In the genomic region with DNA sequence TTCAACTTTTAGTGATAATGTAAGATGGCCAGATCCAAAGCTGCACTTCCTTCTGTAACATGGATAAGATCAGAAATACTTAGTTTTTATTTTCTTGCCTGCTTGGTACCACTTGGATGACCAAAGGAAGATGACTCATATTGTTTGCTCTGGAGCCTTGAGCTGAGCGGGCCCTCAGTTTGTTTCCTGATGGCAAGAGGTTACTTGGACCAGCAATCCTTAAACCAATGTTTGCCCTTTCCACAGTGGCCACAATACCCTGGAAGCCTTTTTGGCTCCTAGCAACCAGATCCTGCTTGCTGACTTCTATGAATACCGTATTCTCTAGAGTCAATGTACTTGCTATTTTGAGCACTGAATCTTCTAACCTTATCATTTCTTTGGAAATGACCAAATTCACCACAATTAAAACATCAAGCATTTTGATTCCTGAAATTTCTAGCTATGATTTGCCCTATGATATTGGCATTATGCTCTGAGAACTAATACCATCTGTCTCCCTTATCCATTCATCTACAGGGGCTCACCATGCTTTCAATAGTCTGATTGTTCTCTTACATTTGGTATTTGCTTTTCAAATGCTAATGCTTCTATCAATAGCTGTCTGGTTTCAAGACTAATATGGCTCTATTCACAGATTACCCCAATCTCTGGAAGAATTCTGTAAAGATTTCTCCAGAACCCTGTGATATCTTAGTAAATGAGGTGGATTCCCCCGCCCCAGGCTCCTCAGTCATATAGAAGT, we compare ENCODE assay signal across 23 mouse cellular contexts. TPM values are rescaled to one million over a fixed set of nuclear protein-coding genes. Genes with fewer than 3 reads are reported as not detected.
DNase-seq lines count a peak whose midpoint lies in the region; ATAC-seq and TF ChIP-seq lines count a peak whose summit lies in the region.
"Had no signal": no experiment of that assay in that cellular context is flagged by ENCODE, and none has a peak within 500 bp of the region (broad histone marks: within the 10 kb centered on the region; RNA-seq: fewer than 3 reads in every experiment).

No protein-coding gene starts in this region.

- no peak overlapping the region for H3K9ac ChIP-seq in forebrain, embryonic 13.5 days
- H3K9ac ChIP-seq in midbrain, embryonic 13.5 days (replicated peaks), result no peak overlapping the region
- no peak overlapping the region for H3K9ac ChIP-seq in heart, adult 2 months (ENCODE audit: low read depth, low read length)
- H3K9ac ChIP-seq: heart, embryonic 15.5 days; liver, embryonic 12.5 days; stomach, embryonic 15.5 days had no signal

- H3K4me3 ChIP-seq in forebrain, embryonic 10.5 days, result no peak overlapping the region
- no peak overlapping the region for H3K4me3 ChIP-seq in forebrain, embryonic 13.5 days
- H3K4me3 ChIP-seq in midbrain, embryonic 13.5 days (replicated peaks), result no peak overlapping the region
- H3K4me3 ChIP-seq in heart, adult 2 months, result no peak overlapping the region
- H3K4me3 ChIP-seq: heart, embryonic 15.5 days; liver, embryonic 12.5 days; myocyte; stomach, embryonic 15.5 days had no signal

- no peak for TF ChIP-seq EP300 in heart, adult 2 months (IDR thresholded peaks at IDR 0.05; ENCODE audit: insufficient read depth, low read depth, low read length)

- H3K4me2 ChIP-seq in forebrain, embryonic 13.5 days, result no peak overlapping the region
- no peak overlapping the region for H3K4me2 ChIP-seq in midbrain, embryonic 13.5 days (replicated peaks)
- H3K4me2 ChIP-seq: heart, embryonic 15.5 days; liver, embryonic 12.5 days; stomach, embryonic 15.5 days had no signal

- no peak for TF ChIP-seq POLR2A in heart, adult 2 months (IDR thresholded peaks at IDR 0.05; ENCODE audit: insufficient read depth, low read depth, low read length)

- H3K9me3 ChIP-seq in forebrain, embryonic 10.5 days, result no peaks in the 10 kb centered on the region
- H3K9me3 ChIP-seq in forebrain, embryonic 13.5 days (replicated peaks), result no peaks in the 10 kb centered on the region
- no peaks in the 10 kb centered on the region for H3K9me3 ChIP-seq in midbrain, embryonic 13.5 days
- H3K9me3 ChIP-seq: heart, embryonic 15.5 days; liver, embryonic 12.5 days; stomach, embryonic 15.5 days had no signal

- no peaks in the 10 kb centered on the region for H3K79me2 ChIP-seq in heart, adult 2 months (replicated peaks; ENCODE audit: control insufficient read depth, insufficient read depth, low read length)

- H3K4me1 ChIP-seq in forebrain, embryonic 10.5 days, result peaks cover 20% of the 10 kb centered on the region
- peaks cover 13% of the 10 kb centered on the region for H3K4me1 ChIP-seq in forebrain, embryonic 13.5 days
- H3K4me1 ChIP-seq in midbrain, embryonic 13.5 days (replicated peaks), result peaks cover 10% of the 10 kb centered on the region
- H3K4me1 ChIP-seq in heart, adult 2 months (ENCODE audit: control insufficient read depth, insufficient read depth, low read length), result no peaks in the 10 kb centered on the region
- H3K4me1 ChIP-seq: heart, embryonic 15.5 days; liver, embryonic 12.5 days; stomach, embryonic 15.5 days had no signal

- no peak for ATAC-seq in forebrain, embryonic 13.5 days
- ATAC-seq in midbrain, embryonic 13.5 days, result 0 out of 2 replicates have a peak, but pooled peaks have one; percentile 44
- ATAC-seq: inflammation-experienced regulatory T-cells, adult 6 months; liver, embryonic 12.5 days; Patski had no signal

- no peaks in the 10 kb centered on the region for H3K36me3 ChIP-seq in forebrain, embryonic 10.5 days (replicated peaks)
- no peaks in the 10 kb centered on the region for H3K36me3 ChIP-seq in forebrain, embryonic 13.5 days (ENCODE audit: poor library complexity, severe bottlenecking)
- no peaks in the 10 kb centered on the region for H3K36me3 ChIP-seq in midbrain, embryonic 13.5 days
- no peaks in the 10 kb centered on the region for H3K36me3 ChIP-seq in heart, adult 2 months (ENCODE audit: control insufficient read depth, insufficient read depth, low read length)
- H3K36me3 ChIP-seq: heart, embryonic 15.5 days; liver, embryonic 12.5 days; stomach, embryonic 15.5 days had no signal

- TF ChIP-seq CTCF in heart, adult 2 months (IDR thresholded peaks at IDR 0.05), result no peak

- intact Hi-C loops in heart, adult 2 months (cut with DNase I), result no loop called here

- peak overlapping the region; percentile 25; the same call in 1 of the 2 replicates for H3K27ac ChIP-seq in forebrain, embryonic 10.5 days
- H3K27ac ChIP-seq in forebrain, embryonic 13.5 days, result no peak overlapping the region
- H3K27ac ChIP-seq in midbrain, embryonic 13.5 days, result no peak overlapping the region
- H3K27ac ChIP-seq in heart, adult 2 months, result no peak overlapping the region
- H3K27ac ChIP-seq: heart, embryonic 15.5 days; liver, embryonic 12.5 days; stomach, embryonic 15.5 days had no signal

- WGBS in forebrain, embryonic 10.5 days, result 83% methylated on average over 3 of the region's 3 CpGs
- WGBS in forebrain, embryonic 13.5 days, result 37% methylated on average over 3 of the region's 3 CpGs
- WGBS in midbrain, embryonic 13.5 days, result 25% methylated on average over 3 of the region's 3 CpGs
- 59% methylated on average over 3 of the region's 3 CpGs for WGBS in heart, adult 2 months

- no peaks in the 10 kb centered on the region for H3K27me3 ChIP-seq in forebrain, embryonic 10.5 days (ENCODE audit: poor library complexity, severe bottlenecking)
- no peaks in the 10 kb centered on the region for H3K27me3 ChIP-seq in forebrain, embryonic 13.5 days
- H3K27me3 ChIP-seq in midbrain, embryonic 13.5 days, result peaks cover 4% of the 10 kb centered on the region; the same call in 1 of the 2 replicates
- H3K27me3 ChIP-seq in heart, adult 2 months (ENCODE audit: control insufficient read depth, insufficient read depth, low read length), result no peaks in the 10 kb centered on the region
- H3K27me3 ChIP-seq: heart, embryonic 15.5 days; liver, embryonic 12.5 days; Patski; stomach, embryonic 15.5 days had no signal

- DNase-seq in forebrain, embryonic 10.5 days (ENCODE audit: extremely low spot score, low spot score), result no peak
- DNase-seq in lung, postnatal 36 days, result peak; percentile 46
- DNase-seq in lung, postnatal 10 days, result no peak
- DNase-seq in adipocyte (ENCODE audit: low spot score), result peak; percentile 68
- DNase-seq in kidney, adult 8-10 months, result no peak
- no peak for DNase-seq in heart, adult 2 months
- DNase-seq: adrenal gland, adult 8-10 months; cerebellum, adult 2 months; cerebellum, postnatal 36 days; gastrocnemius, postnatal 36 days; heart, postnatal 36 days; kidney, adult 2 months; kidney, postnatal 14 days; thymus, adult 18-20 months; thymus, postnatal 4 days had no signal

RNA-seq across cellular contexts. Expression of gene Stam2, which starts 11.7 kb away (rescaled TPM):
- 31.2 and 34.0 TPM in 2 replicates for polyA plus RNA-seq in forebrain, embryonic 10.5 days (2016; fragmentation: Nextera tagmentation; extraction: Ambion mirVana)
- 38.3 and 40.3 TPM in 2 replicates for polyA plus RNA-seq in forebrain, embryonic 13.5 days (2015; fragmentation: Nextera tagmentation; extraction: Ambion mirVana)
- 40.4 and 42.2 TPM in 2 replicates for polyA plus RNA-seq in midbrain, embryonic 13.5 days (2015; fragmentation: Nextera tagmentation; extraction: Ambion mirVana)
- 10 to 100 TPM; 16.4 to 17.1 TPM for total RNA-seq in heart, adult 2 months (2021)
- polyA plus RNA-seq in heart, adult 2 months (2012; rRNA removed), result 5.9 and 8.8 TPM in 2 replicates

Comparison
In these comparisons a context has a peak if more than half of its experiments do, and no peak if none do; other contexts are left out.
1. DNase-seq: peak in lung, postnatal 36 days (single experiment) and adipocyte (single experiment); none in forebrain, embryonic 10.5 days (single experiment), lung, postnatal 10 days (single experiment), kidney, adult 8-10 months (0 of 2) and heart, adult 2 months (0 of 2).